Mouse (Mus musculus) small intestine, adult 2 months (tissue): ENCODE data around the gene Wdfy3. TPM values are rescaled to one million over a fixed set of nuclear protein-coding genes. Genes with fewer than 3 reads are reported as not detected.

Source experiments
- H3K27ac ChIP-seq: fragments of 200-500 bp; 2 replicates; pipeline ENCODE4 v1.5.1; 2012; ENCODE audit warnings: low read depth, low read length, control low read depth, inconsistent platforms; ENCODE audit not compliant: insufficient read depth
- H3K27me3 ChIP-seq: fragments of 200-500 bp; 2 replicates; pipeline ENCODE4 v1.6.1; 2012; ENCODE audit warnings: mild to moderate bottlenecking, moderate library complexity, low read length, inconsistent platforms; ENCODE audit not compliant: control insufficient read depth, insufficient read depth
- H3K36me3 ChIP-seq: fragments of 200-500 bp; 2 replicates; pipeline ENCODE4 v1.6.1; 2012; ENCODE audit warnings: mild to moderate bottlenecking, low read length, control low read depth, inconsistent platforms; ENCODE audit not compliant: control insufficient read depth, insufficient read depth
- H3K4me1 ChIP-seq: fragments of 200-500 bp; 2 replicates; pipeline ENCODE4 v1.6.1; 2012; ENCODE audit warnings: low read length, inconsistent platforms, mixed read lengths; ENCODE audit not compliant: control insufficient read depth, insufficient read depth, insufficient read length
- H3K4me3 ChIP-seq: fragments of 200-500 bp; 2 replicates; pipeline ENCODE4 v1.5.1; 2012; ENCODE audit warnings: low read depth, mild to moderate bottlenecking, control low read depth, inconsistent platforms, low read length, moderate library complexity
- CTCF ChIP-seq: fragments of 200-500 bp; IDR thresholded peaks from 2 replicates; pipeline ENCODE4 v1.5.1; 2012; ENCODE audit warnings: low read depth, mild to moderate bottlenecking, control low read depth, inconsistent platforms, low read length, moderate library complexity, mixed read lengths; ENCODE audit not compliant: insufficient replicate concordance, insufficient read length; ENCODE audit errors: extremely low read depth
- POLR2A ChIP-seq: fragments of 200-500 bp; IDR thresholded peaks from 2 replicates; pipeline ENCODE4 v1.6.1; 2012; ENCODE audit warnings: low read depth, mild to moderate bottlenecking, control low read depth, inconsistent platforms, low read length, moderate library complexity
- WGBS: fragments of 180-500 bp; shearing (Covaris S2); methylation state at CpG from one replicate; pipeline ENCODE4 v1.1.7; 2018; 5-methylcytosine and 5-hydroxymethylcytosine counted together
- polyA plus RNA-seq: library from polyadenylated mRNA; depleted of rRNA; stranded (reverse); fragments of >200 nt; gene quantifications from 2 replicates; pipeline ENCODE4 v1.2.3, GENCODE M21; 2012

Gene Wdfy3
- polyA plus RNA-seq, 1 experiment, result 11.3 TPM

- Histone ChIP-seq H3K4me1 (peaks cover 16% of the 10 kb centered on the region), H3K27me3 (no peaks in the 10 kb centered on the region), H3K4me3 (no peak overlapping the region), H3K27ac (no peak overlapping the region), H3K36me3 (peaks cover 7% of the 10 kb centered on the region)
- 76% methylated on average over 4 of the region's 4 CpGs for WGBS
- TF ChIP-seq CTCF, result no peak
- no peak for TF ChIP-seq POLR2A
These were observed 283.7 kb downstream of the Wdfy3 start for GRCm38 (mm10) chr5:101785921-101786614.

GRCm38 (mm10) chr5:101784787-101785186 lies 284.9 kb downstream of the Wdfy3 start:
- WGBS, result 72% methylated on average over 2 of the region's 2 CpGs
- Histone ChIP-seq H3K4me3 (no peak overlapping the region), H3K27ac (0 out of 2 replicates have a peak overlapping the region, but pooled peaks have one; percentile 35), H3K27me3 (no peaks in the 10 kb centered on the region), H3K4me1 (peaks cover 16% of the 10 kb centered on the region), H3K36me3 (peaks cover 7% of the 10 kb centered on the region)
- TF ChIP-seq POLR2A, result no peak
- TF ChIP-seq CTCF, result no peak

- Histone ChIP-seq H3K4me1 (peaks cover 21% of the 10 kb centered on the region), H3K27ac (peak overlapping the region; percentile 35), H3K36me3 (peaks cover 7% of the 10 kb centered on the region), H3K27me3 (no peaks in the 10 kb centered on the region), H3K4me3 (no peak overlapping the region)
- WGBS, result 50% methylated on average over 3 of the region's 3 CpGs
- TF ChIP-seq POLR2A (no peak), CTCF (no peak)
These were observed 285.4 kb downstream of the Wdfy3 start for GRCm38 (mm10) chr5:101784328-101784727.
